Mouse (Mus musculus) adrenal gland (tissue): ENCODE measurements around the gene Mcm6.

ENCODE experiments used
- intact Hi-C: fragments of 180-260 bp; cut with DNase I; formaldehyde crosslinking; loops from one replicate; pipeline ENCODE4 v1.15.1; 2025
- long read RNA-seq, 2 experiments: library from polyadenylated mRNA; unstranded; transcript quantifications; one replicate each; pipeline ENCODE4 v2.0.0; 2020; ENCODE audit warnings: borderline replicate concordance in 1 of 2; ENCODE audit not compliant: insufficient replicate concordance in 1 of 2

Mcm6 gene
- long read RNA-seq, experiment 1, transcript Mcm6-201 (17 exons, 2,910 nt) = major isoform, 15 of 21 reads
- long read RNA-seq, experiment 1, partial matches to known transcripts = 5 of 21 reads
- long read RNA-seq, experiment 1, other reads (novel, unspliced or antisense) = 1 of 21 reads
- long read RNA-seq, experiment 2, transcript Mcm6-201 (17 exons, 2,910 nt) = major isoform, 19 of 25 reads
- long read RNA-seq, experiment 2, partial matches to known transcripts = 4 of 25 reads
- long read RNA-seq, experiment 2, other reads (novel, unspliced or antisense) = 2 of 25 reads

- intact Hi-C loops = no loop called here
Observed at GRCm38 (mm10) chr1:128359554-128360376, at the start of gene Mcm6. TSS of gene Mcm6 (minus strand) at chr1:128359664.

GRCm38 (mm10) chr1:128406846-128407245 is 47.4 kb upstream of the Mcm6 start:
- intact Hi-C loops = loop anchor here (10.0 kb wide), 1 partner anchor 188 kb away; the partner anchor contains the start of gene Cxcr4

- intact Hi-C loops = loop anchor here (10.0 kb wide), 1 partner anchor 189 kb away; the partner anchor contains the start of gene Cxcr4
Observed at GRCm38 (mm10) chr1:128405675-128406074, 46.2 kb upstream of the Mcm6 start.

GRCm38 (mm10) chr1:128405041-128405481 is 45.6 kb upstream of the Mcm6 start:
- intact Hi-C loops = loop anchor here (10.0 kb wide), 1 partner anchor 190 kb away; the partner anchor contains the start of gene Cxcr4

GRCm38 (mm10) chr1:128400926-128401325 is 41.5 kb upstream of the Mcm6 start:
- intact Hi-C loops = loop anchor here (10.0 kb wide), 1 partner anchor 194 kb away; the partner anchor contains the start of gene Cxcr4

GRCm38 (mm10) chr1:128399941-128400915 is 40.8 kb upstream of the Mcm6 start:
- intact Hi-C loops = loop anchor here (10.0 kb wide), 1 partner anchor 195 kb away; the partner anchor contains the start of gene Cxcr4

- intact Hi-C loops = no loop called here
Observed at GRCm38 (mm10) chr1:128398738-128399445, 39.4 kb upstream of the Mcm6 start.

- intact Hi-C loops = no loop called here
Observed at GRCm38 (mm10) chr1:128394657-128395056, 35.2 kb upstream of the Mcm6 start.

- intact Hi-C loops = no loop called here
Observed at GRCm38 (mm10) chr1:128392382-128392781, 32.9 kb upstream of the Mcm6 start.

- intact Hi-C loops = no loop called here
Observed at GRCm38 (mm10) chr1:128386487-128386886, 27.0 kb upstream of the Mcm6 start.

GRCm38 (mm10) chr1:128376841-128377240 is 17.4 kb upstream of the Mcm6 start:
- intact Hi-C loops = no loop called here

- intact Hi-C loops = loop anchor here (5.0 kb wide), 2 partner anchors 220 to 450 kb away; partner anchors contain the start of gene Cxcr4
Observed at GRCm38 (mm10) chr1:128372143-128372860, 12.8 kb upstream of the Mcm6 start.

GRCm38 (mm10) chr1:128368732-128369441 is 9.4 kb upstream of the Mcm6 start:
- intact Hi-C loops = loop anchor here (1.0 kb wide), 1 partner anchor 463 kb away; no protein-coding TSS in a partner anchor

- intact Hi-C loops = no loop called here
Observed at GRCm38 (mm10) chr1:128360601-128361000, 1.1 kb upstream of the Mcm6 start.

- intact Hi-C loops = no loop called here
Observed at GRCm38 (mm10) chr1:128358916-128359553, 429 bp downstream of the Mcm6 start.

- intact Hi-C loops = no loop called here
Observed at GRCm38 (mm10) chr1:128358276-128358675, 1.2 kb downstream of the Mcm6 start.

GRCm38 (mm10) chr1:128357452-128357851 is 2.0 kb downstream of the Mcm6 start:
- intact Hi-C loops = no loop called here

GRCm38 (mm10) chr1:128353092-128353491 is 6.4 kb downstream of the Mcm6 start:
- intact Hi-C loops = no loop called here
